9 mouse cellular contexts compared by ENCODE assay signal in genomic region chr6:67195148-67195611, GRCm38 (mm10). TPM values are rescaled to one million over a fixed set of nuclear protein-coding genes. Genes with fewer than 3 reads are reported as not detected.
DNase-seq lines count a peak whose midpoint lies in the region; ATAC-seq and TF ChIP-seq lines count a peak whose summit lies in the region.
"Had no signal": no experiment of that assay in that cellular context is flagged by ENCODE, and none has a peak within 500 bp of the region (broad histone marks: within the 10 kb centered on the region; RNA-seq: fewer than 3 reads in every experiment).

No protein-coding gene starts in this region.

- TF ChIP-seq CTCF in brain, embryonic 14.5 days (IDR thresholded peaks at IDR 0.05; ENCODE audit: borderline replicate concordance, extremely low read depth, insufficient read depth, insufficient read length): no peak

- no peak for DNase-seq in heart, adult 8-10 months (ENCODE audit: low spot score)
- peak; percentile 61 for DNase-seq in brain, embryonic 14.5 days (ENCODE audit: low read depth)
- peak; percentile 79 for DNase-seq in embryonic facial prominence, embryonic 14.5 days (ENCODE audit: low spot score)
- DNase-seq in limb, embryonic 14.5 days (ENCODE audit: low spot score): peak; percentile 54
- DNase-seq in ovary, postnatal 10 days (ENCODE audit: low spot score): no peak
- DNase-seq in adrenal gland, postnatal 4 days (ENCODE audit: low spot score in 2 of 2): no peak
- no peak for DNase-seq in urinary bladder, postnatal 25 days (ENCODE audit: low spot score)
- DNase-seq: liver, embryonic 13.5 days had no signal

- H3K36me3 ChIP-seq in heart, embryonic 16.5 days (ENCODE audit: control insufficient read depth, insufficient read depth): no peaks in the 10 kb centered on the region
- no peaks in the 10 kb centered on the region for H3K36me3 ChIP-seq in embryonic facial prominence, embryonic 14.5 days (ENCODE audit: control insufficient read depth, insufficient read depth, low read length)
- H3K36me3 ChIP-seq in limb, embryonic 14.5 days (ENCODE audit: control insufficient read depth, insufficient read depth, low read length): no peaks in the 10 kb centered on the region
- H3K36me3 ChIP-seq: liver, embryonic 13.5 days had no signal

- TF ChIP-seq POLR2A in brain, embryonic 14.5 days (IDR thresholded peaks at IDR 0.05; ENCODE audit: borderline replicate concordance, extremely low read depth, insufficient read depth, insufficient read length, poor library complexity, severe bottlenecking): no peak
- TF ChIP-seq POLR2A in limb, embryonic 14.5 days (IDR thresholded peaks at IDR 0.05; ENCODE audit: borderline replicate concordance, extremely low read depth, insufficient read depth, insufficient read length): no peak

- no peak overlapping the region for H3K9ac ChIP-seq in heart, embryonic 16.5 days (ENCODE audit: low read length)
- H3K9ac ChIP-seq in embryonic facial prominence, embryonic 14.5 days (ENCODE audit: low read depth, low read length): no peak overlapping the region
- no peak overlapping the region for H3K9ac ChIP-seq in limb, embryonic 14.5 days (ENCODE audit: low read depth, low read length, severe bottlenecking)
- H3K9ac ChIP-seq: liver, embryonic 13.5 days had no signal

- WGBS in heart, embryonic 16.5 days: 13% methylated on average over 7 of the region's 7 CpGs
- 5% methylated on average over 7 of the region's 7 CpGs for WGBS in embryonic facial prominence, embryonic 14.5 days
- WGBS in limb, embryonic 14.5 days: 4% methylated on average over 7 of the region's 7 CpGs

- H3K4me2 ChIP-seq in heart, embryonic 16.5 days (ENCODE audit: low read depth, low read length): 0 out of 2 replicates have a peak overlapping the region, but pooled peaks have one; percentile 26
- peak overlapping the region; percentile 9 for H3K4me2 ChIP-seq in embryonic facial prominence, embryonic 14.5 days (ENCODE audit: low read depth, low read length)
- no peak overlapping the region for H3K4me2 ChIP-seq in limb, embryonic 14.5 days (replicated peaks; ENCODE audit: low read depth, low read length, severe bottlenecking)
- H3K4me2 ChIP-seq: liver, embryonic 13.5 days had no signal

- peak; percentile 18; the same call in 1 of the 2 replicates for ATAC-seq in heart, embryonic 16.5 days (replicated peaks; ENCODE audit: extremely low read depth, insufficient read depth, low FRiP score)
- peak; percentile 79 for ATAC-seq in embryonic facial prominence, embryonic 14.5 days (ENCODE audit: low read depth)
- peak; percentile 72 for ATAC-seq in limb, embryonic 14.5 days (ENCODE audit: low FRiP score, low read depth)

- H3K27ac ChIP-seq in heart, embryonic 16.5 days (ENCODE audit: low read length): no peak overlapping the region
- no peak overlapping the region for H3K27ac ChIP-seq in embryonic facial prominence, embryonic 14.5 days (replicated peaks; ENCODE audit: low read depth, low read length)
- H3K27ac ChIP-seq in limb, embryonic 14.5 days (replicated peaks; ENCODE audit: low read depth, low read length): no peak overlapping the region
- H3K27ac ChIP-seq: liver, embryonic 13.5 days had no signal

- no peak overlapping the region for H3K4me3 ChIP-seq in heart, embryonic 16.5 days (ENCODE audit: low read length)
- no peak overlapping the region for H3K4me3 ChIP-seq in embryonic facial prominence, embryonic 14.5 days (ENCODE audit: low read depth, low read length)
- no peak overlapping the region for H3K4me3 ChIP-seq in limb, embryonic 14.5 days (replicated peaks; ENCODE audit: low read length)
- H3K4me3 ChIP-seq: liver, embryonic 13.5 days had no signal

- no peaks in the 10 kb centered on the region for H3K9me3 ChIP-seq in heart, embryonic 16.5 days (replicated peaks; ENCODE audit: control insufficient read depth, low read length)
- no peaks in the 10 kb centered on the region for H3K9me3 ChIP-seq in embryonic facial prominence, embryonic 14.5 days (ENCODE audit: control insufficient read depth, low read length)
- no peaks in the 10 kb centered on the region for H3K9me3 ChIP-seq in limb, embryonic 14.5 days (ENCODE audit: control insufficient read depth, low read length)
- H3K9me3 ChIP-seq: liver, embryonic 13.5 days had no signal

- peaks cover 7% of the 10 kb centered on the region; the same call in 1 of the 2 replicates for H3K4me1 ChIP-seq in heart, embryonic 16.5 days (ENCODE audit: control insufficient read depth, insufficient read depth, low read length)
- H3K4me1 ChIP-seq in embryonic facial prominence, embryonic 14.5 days (ENCODE audit: control insufficient read depth, insufficient read depth, low read length): 0 out of 2 replicates have a peak, but pooled peaks cover 5% of the 10 kb centered on the region
- peaks cover 4% of the 10 kb centered on the region; the same call in 1 of the 2 replicates for H3K4me1 ChIP-seq in limb, embryonic 14.5 days (ENCODE audit: control insufficient read depth, insufficient read depth, low read length)

- H3K27me3 ChIP-seq in heart, embryonic 16.5 days (ENCODE audit: control insufficient read depth, insufficient read depth, low read length): no peaks in the 10 kb centered on the region
- H3K27me3 ChIP-seq in embryonic facial prominence, embryonic 14.5 days (replicated peaks; ENCODE audit: control insufficient read depth, insufficient read depth, low read length): no peaks in the 10 kb centered on the region
- no peaks in the 10 kb centered on the region for H3K27me3 ChIP-seq in limb, embryonic 14.5 days (ENCODE audit: control insufficient read depth, insufficient read depth, low read length)
- H3K27me3 ChIP-seq: liver, embryonic 13.5 days had no signal

RNA-seq across cellular contexts. Expression of gene Serbp1, which starts 42.8 kb away (rescaled TPM):
- 294 and 331 TPM in 2 replicates for polyA plus RNA-seq in heart, embryonic 16.5 days (2015; fragmentation: Nextera tagmentation; extraction: Ambion mirVana)
- 100 to 1,000 TPM; 155 to 268 (median 219) TPM for total RNA-seq in heart, adult 8-10 months (2022)
- polyA plus RNA-seq in brain, embryonic 14.5 days (2012; rRNA removed): 229 and 331 TPM in 2 replicates
- polyA plus RNA-seq in embryonic facial prominence, embryonic 14.5 days (2014; fragmentation: Nextera tagmentation; extraction: Ambion mirVana): 426 and 453 TPM in 2 replicates
- 200 and 465 TPM in 2 replicates for polyA plus RNA-seq in limb, embryonic 14.5 days (2012; rRNA removed)
- 481 and 482 TPM in 2 replicates for polyA plus RNA-seq in limb, embryonic 14.5 days (2014; fragmentation: Nextera tagmentation; extraction: Ambion mirVana)
- total RNA-seq in adrenal gland, postnatal 4 days (2021): 100 to 1,000 TPM; 354 to 387 TPM

Comparison
In these comparisons a context has a peak if more than half of its experiments do, and no peak if none do; other contexts are left out.
1. ATAC-seq: peak in every context shown above with its lines; median percentile 79 in embryonic facial prominence, embryonic 14.5 days; 72 in limb, embryonic 14.5 days; 18 in heart, embryonic 16.5 days.
2. DNase-seq: peak in brain, embryonic 14.5 days (single experiment), embryonic facial prominence, embryonic 14.5 days (single experiment) and limb, embryonic 14.5 days (single experiment); none in heart, adult 8-10 months (single experiment), ovary, postnatal 10 days (single experiment), adrenal gland, postnatal 4 days (0 of 2) and urinary bladder, postnatal 25 days (single experiment).